Mouse (Mus musculus) lung, postnatal 0 days (tissue): ENCODE data around the gene Map4k5. TPM values are rescaled to one million over a fixed set of nuclear protein-coding genes. Genes with fewer than 3 reads are reported as not detected.

ENCODE experiments used
- ATAC-seq: fragments of 200-750 bp; cut with Nextera tagmentation; 2 replicates; pipeline ENCODE4 v1.8.0; 2017; ENCODE audit warnings: moderate library complexity
- DNase-seq: peaks from one replicate; pipeline ENCODE4 v3.0.0-alpha.2; 2016; ENCODE audit warnings: low spot score
- H3K27ac ChIP-seq: fragments of 300-500 bp; sonication (generic); 2 replicates; pipeline ENCODE4 v1.5.1; 2014; ENCODE audit warnings: antibody characterized with exemption, mild to moderate bottlenecking, low read length, mixed read lengths
- H3K27me3 ChIP-seq: fragments of 300-500 bp; sonication (generic); replicated peaks from 2 replicates; pipeline ENCODE4 v1.6.1; 2014; ENCODE audit warnings: low read length, mixed read lengths; ENCODE audit not compliant: insufficient read depth
- H3K36me3 ChIP-seq: fragments of 300-500 bp; sonication (generic); 2 replicates; pipeline ENCODE4 v1.6.1; 2014; ENCODE audit warnings: low read length, mixed read lengths; ENCODE audit not compliant: insufficient read depth
- H3K4me1 ChIP-seq: fragments of 300-500 bp; sonication (generic); 2 replicates; pipeline ENCODE4 v1.6.1; 2014; ENCODE audit warnings: antibody characterized with exemption, low read depth, low read length, mixed read lengths; ENCODE audit not compliant: insufficient read depth
- H3K4me2 ChIP-seq: fragments of 300-500 bp; sonication (generic); replicated peaks from 2 replicates; pipeline ENCODE4 v1.6.1; 2014; ENCODE audit warnings: low read depth, mild to moderate bottlenecking, low read length, moderate library complexity, mixed read lengths
- H3K4me3 ChIP-seq: fragments of 300-500 bp; sonication (generic); 2 replicates; pipeline ENCODE4 v1.5.1; 2014; ENCODE audit warnings: low read depth, low read length
- H3K9ac ChIP-seq: fragments of 300-500 bp; sonication (generic); replicated peaks from 2 replicates; pipeline ENCODE4 v1.6.1; 2014; ENCODE audit warnings: low read depth, mild to moderate bottlenecking
- H3K9me3 ChIP-seq: fragments of 300-500 bp; sonication (generic); 2 replicates; pipeline ENCODE4 v1.6.1; 2016; ENCODE audit warnings: low read length, mixed read lengths
- CTCF ChIP-seq: IDR thresholded peaks from 2 replicates; pipeline ENCODE4 v1.5.1; 2016; ENCODE audit warnings: antibody characterized with exemption, mild to moderate bottlenecking
- EP300 ChIP-seq: IDR thresholded peaks from 2 replicates; pipeline ENCODE4 v1.6.1; 2016; ENCODE audit warnings: antibody characterized with exemption, mild to moderate bottlenecking, control low read depth
- WGBS: fragments of 180-500 bp; shearing (Covaris S2); extraction: QIAGEN DNeasy Blood & Tissue Kit; methylation state at CpG from one replicate; pipeline ENCODE4 v1.1.7; 2014; 5-methylcytosine and 5-hydroxymethylcytosine counted together
- polyA plus RNA-seq: library from polyadenylated mRNA; unstranded; fragments of >200 nt; fragmentation: Nextera tagmentation; extraction: Ambion mirVana; gene quantifications from 2 replicates; pipeline ENCODE4 v1.2.1, GENCODE M21; 2015

Gene Map4k5
- polyA plus RNA-seq, 1 experiment from 2014 or later, result 20.6 TPM

GRCm38 (mm10) chr12:69789766-69790529, 103.1 kb downstream of the Map4k5 start:
- Histone ChIP-seq H3K4me1 (no peaks in the 10 kb centered on the region; the same call in 1 of the 2 replicates), H3K4me2 (peak overlapping the region; percentile 73), H3K9ac (0 out of 2 replicates have a peak overlapping the region, but pooled peaks have one; percentile 17), H3K27ac (no peak overlapping the region), H3K9me3 (no peaks in the 10 kb centered on the region), H3K27me3 (0 out of 2 replicates have a peak, but pooled peaks cover 4% of the 10 kb centered on the region), H3K4me3 (peak overlapping the region; percentile 39), H3K36me3 (no peaks in the 10 kb centered on the region)
- 37% methylated on average over 27 of the region's 27 CpGs for WGBS
- no peak for TF ChIP-seq CTCF
- TF ChIP-seq EP300, result no peak
- DNase-seq, result no peak
- ATAC-seq, result 0 out of 2 replicates have a peak, but pooled peaks have one; percentile 5

- 0 out of 2 replicates have a peak, but pooled peaks cover 4% of the 10 kb centered on the region for H3K27me3 ChIP-seq
- H3K4me2 ChIP-seq, result no peak overlapping the region
- no peak for DNase-seq
- TF ChIP-seq CTCF (no peak), EP300 (no peak)
- no peaks in the 10 kb centered on the region for H3K36me3 ChIP-seq
- ATAC-seq, result no peak
- H3K4me3 ChIP-seq, result no peak overlapping the region
- no peaks in the 10 kb centered on the region; the same call in 1 of the 2 replicates for H3K4me1 ChIP-seq
- no peak overlapping the region for H3K9ac ChIP-seq
- no peaks in the 10 kb centered on the region for H3K9me3 ChIP-seq
- WGBS, result 82% methylated on average over 5 of the region's 5 CpGs
- H3K27ac ChIP-seq, result no peak overlapping the region
These were observed 104.6 kb downstream of the Map4k5 start for GRCm38 (mm10) chr12:69788380-69788779.

- no peaks in the 10 kb centered on the region for H3K9me3 ChIP-seq
- H3K9ac ChIP-seq, result no peak overlapping the region
- 0 out of 2 replicates have a peak, but pooled peaks cover 4% of the 10 kb centered on the region for H3K27me3 ChIP-seq
- no peak overlapping the region for H3K4me3 ChIP-seq
- H3K4me1 ChIP-seq, result no peaks in the 10 kb centered on the region
- TF ChIP-seq EP300 (no peak), CTCF (no peak)
- DNase-seq (no peak), ATAC-seq (no peak)
- no peaks in the 10 kb centered on the region for H3K36me3 ChIP-seq
- H3K4me2 ChIP-seq, result no peak overlapping the region
- WGBS, result 80% methylated on average over 9 of the region's 9 CpGs
- no peak overlapping the region for H3K27ac ChIP-seq
These were observed 107.5 kb downstream of the Map4k5 start for GRCm38 (mm10) chr12:69785471-69785870.

GRCm38 (mm10) chr12:69783247-69784025, 109.6 kb downstream of the Map4k5 start:
- H3K27me3 ChIP-seq, result no peaks in the 10 kb centered on the region
- ATAC-seq (no peak), DNase-seq (no peak)
- H3K4me2 ChIP-seq, result no peak overlapping the region
- H3K36me3 ChIP-seq, result no peaks in the 10 kb centered on the region
- H3K9ac ChIP-seq, result no peak overlapping the region
- TF ChIP-seq CTCF (no peak), EP300 (no peak)
- H3K4me1 ChIP-seq, result no peaks in the 10 kb centered on the region
- H3K9me3 ChIP-seq, result no peaks in the 10 kb centered on the region
- WGBS, result 59% methylated on average over 6 of the region's 6 CpGs
- H3K4me3 ChIP-seq, result no peak overlapping the region
- H3K27ac ChIP-seq, result no peak overlapping the region

- Histone ChIP-seq H3K9ac (no peak overlapping the region), H3K36me3 (no peaks in the 10 kb centered on the region), H3K27me3 (no peaks in the 10 kb centered on the region), H3K4me3 (no peak overlapping the region), H3K9me3 (no peaks in the 10 kb centered on the region), H3K4me1 (0 out of 2 replicates have a peak, but pooled peaks cover 3% of the 10 kb centered on the region), H3K27ac (no peak overlapping the region), H3K4me2 (no peak overlapping the region)
- ATAC-seq (no peak), DNase-seq (no peak)
- 65% methylated on average over 10 of the region's 10 CpGs for WGBS
- no peak for TF ChIP-seq CTCF
- TF ChIP-seq EP300, result no peak
These were observed 110.9 kb downstream of the Map4k5 start for GRCm38 (mm10) chr12:69781935-69782650.

GRCm38 (mm10) chr12:69781480-69781879, 111.5 kb downstream of the Map4k5 start:
- no peak for ATAC-seq
- TF ChIP-seq CTCF (no peak), EP300 (no peak)
- Histone ChIP-seq H3K4me3 (no peak overlapping the region), H3K4me1 (peaks cover 8% of the 10 kb centered on the region; the same call in 1 of the 2 replicates), H3K36me3 (no peaks in the 10 kb centered on the region), H3K9me3 (no peaks in the 10 kb centered on the region), H3K27ac (no peak overlapping the region), H3K4me2 (no peak overlapping the region), H3K27me3 (no peaks in the 10 kb centered on the region), H3K9ac (no peak overlapping the region)
- 85% methylated on average over 8 of the region's 8 CpGs for WGBS
- DNase-seq, result no peak
